Mouse (Mus musculus): ENCODE results near the gene Xcr1.

The Xcr1 gene

GRCm38 (mm10) chr9:123815444-123815843, 46.4 kb downstream of the Xcr1 start:
- DNase-seq (ENCODE audit: low read depth, low spot score), result no peak

- DNase-seq (ENCODE audit: low read depth, low spot score), result no peak
These were observed 47.0 kb downstream of the Xcr1 start for GRCm38 (mm10) chr9:123814821-123815220.

GRCm38 (mm10) chr9:123814326-123814725, 47.5 kb downstream of the Xcr1 start:
- no peak for DNase-seq (ENCODE audit: low read depth, low spot score)

GRCm38 (mm10) chr9:123811831-123812230, 50.0 kb downstream of the Xcr1 start:
- DNase-seq (ENCODE audit: low read depth, low spot score), result no peak

GRCm38 (mm10) chr9:123808583-123808982, 53.2 kb downstream of the Xcr1 start:
- DNase-seq (ENCODE audit: low read depth, low spot score), result no peak

GRCm38 (mm10) chr9:123806267-123806666, 55.6 kb downstream of the Xcr1 start, which contains the start of gene Cxcr6:
Gene Cxcr6, plus strand, starts transcription at chr9:123806475.
- DNase-seq (ENCODE audit: low read depth, low spot score), result no peak

GRCm38 (mm10) chr9:123805241-123805640, 56.6 kb downstream of the Xcr1 start:
- no peak for DNase-seq (ENCODE audit: low read depth, low spot score)

GRCm38 (mm10) chr9:123802896-123803295, 58.9 kb downstream of the Xcr1 start:
- no peak for DNase-seq (ENCODE audit: low read depth, low spot score)

GRCm38 (mm10) chr9:123802421-123802820, 59.4 kb downstream of the Xcr1 start:
- no peak for DNase-seq (ENCODE audit: low read depth, low spot score)

Data from brain, embryonic 18.5 days (tissue).